Comparison of ENCODE assay signal across 19 mouse cellular contexts in the genomic region with DNA sequence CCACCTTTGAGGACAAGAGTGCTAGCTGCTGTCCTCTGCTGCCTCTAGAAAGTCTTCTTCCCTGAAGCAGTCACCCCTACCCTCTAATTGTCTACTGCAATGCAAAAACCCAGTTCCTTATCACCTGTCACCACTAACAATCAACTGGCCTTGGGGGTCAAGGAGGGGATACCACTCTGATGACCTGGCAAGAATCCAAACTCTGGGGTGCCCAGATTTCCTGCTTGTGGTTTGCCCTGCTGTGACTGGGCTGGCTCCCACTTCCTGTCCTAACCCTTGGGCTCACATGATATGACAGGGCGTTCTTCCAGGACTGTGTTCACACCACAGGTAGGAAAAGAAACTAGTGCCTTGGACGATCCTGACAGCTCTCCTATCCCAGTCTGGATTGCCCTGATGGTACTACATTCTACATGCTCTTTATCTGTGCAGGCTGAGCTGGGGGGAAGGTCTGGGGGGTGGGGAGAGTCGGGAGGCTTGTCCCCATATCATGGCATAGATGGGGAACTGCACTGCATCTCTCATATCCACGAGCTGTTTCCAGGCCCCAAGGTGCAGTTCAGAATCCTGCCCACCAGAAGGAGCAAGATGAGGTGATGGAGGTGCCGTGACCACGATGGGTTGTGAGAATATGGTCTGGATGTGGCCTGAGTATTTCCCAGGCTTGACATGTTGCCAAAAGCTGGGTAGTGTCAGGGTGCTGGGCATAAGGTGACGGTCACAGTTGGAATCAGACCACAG.
DNase-seq lines count a peak whose midpoint lies in the region; ATAC-seq and TF ChIP-seq lines count a peak whose summit lies in the region.
"Had no signal": no experiment of that assay in that cellular context is flagged by ENCODE, and none has a peak within 500 bp of the region (broad histone marks: within the 10 kb centered on the region; RNA-seq: fewer than 3 reads in every experiment).

No protein-coding gene starts in this region.

- no peak overlapping the region for H3K9ac ChIP-seq in heart, embryonic 12.5 days
- no peak overlapping the region for H3K9ac ChIP-seq in lung, embryonic 15.5 days
- H3K9ac ChIP-seq: hindbrain, embryonic 13.5 days; neural tube, embryonic 15.5 days had no signal

- WGBS in heart, embryonic 12.5 days = 73% methylated on average over 7 of the region's 7 CpGs
- 84% methylated on average over 7 of the region's 7 CpGs for WGBS in lung, embryonic 15.5 days

- H3K4me3 ChIP-seq in heart, embryonic 12.5 days = no peak overlapping the region
- H3K4me3 ChIP-seq in lung, embryonic 15.5 days = no peak overlapping the region
- no peak overlapping the region for H3K4me3 ChIP-seq in left cerebral cortex, adult 2 months
- H3K4me3 ChIP-seq: embryonic facial prominence, embryonic 10.5 days; gastrocnemius, adult 2 months; hindbrain, embryonic 13.5 days; neural tube, embryonic 15.5 days had no signal

- no peak for TF ChIP-seq CTCF in left cerebral cortex, adult 2 months (IDR thresholded peaks at IDR 0.05)

- H3K4me1 ChIP-seq in heart, embryonic 12.5 days (replicated peaks) = peaks cover 6% of the 10 kb centered on the region; the same call in 1 of the 2 replicates
- no peaks in the 10 kb centered on the region for H3K4me1 ChIP-seq in lung, embryonic 15.5 days
- H3K4me1 ChIP-seq: embryonic facial prominence, embryonic 10.5 days; hindbrain, embryonic 13.5 days; neural tube, embryonic 15.5 days had no signal

- peak; percentile 12 for DNase-seq in CD4-positive, CD25-positive, alpha-beta regulatory T cell, adult 2 months (ENCODE audit: low read depth, low spot score)
- no peak for DNase-seq in heart, postnatal 4 days
- DNase-seq in lung, postnatal 25 days (ENCODE audit: low spot score) = no peak
- no peak for DNase-seq in left cerebral cortex, adult 2 months (ENCODE audit: extremely low spot score in 1 of 2, low spot score in 2 of 2)
- DNase-seq: adrenal gland, postnatal 25 days; cerebellum, postnatal 36 days; gastrocnemius, adult 2 months; heart, adult 18-20 months; kidney, postnatal 36 days; layer of hippocampus, adult 9-11 months; lung, adult 18-20 months had no signal

- H3K27me3 ChIP-seq in heart, embryonic 12.5 days (replicated peaks) = no peaks in the 10 kb centered on the region
- no peaks in the 10 kb centered on the region for H3K27me3 ChIP-seq in lung, embryonic 15.5 days
- H3K27me3 ChIP-seq: hindbrain, embryonic 13.5 days; neural tube, embryonic 15.5 days had no signal

- ATAC-seq in CD4-positive, CD25-positive, alpha-beta regulatory T cell, adult 4 months = no peak
- peak; percentile 9; the same call in 1 of the 2 replicates for ATAC-seq in heart, embryonic 12.5 days (ENCODE audit: insufficient number of reproducible peaks, low FRiP score)
- peak; percentile 39; the same call in 1 of the 2 replicates for ATAC-seq in lung, embryonic 15.5 days (ENCODE audit: borderline replicate concordance, extremely low read depth, low FRiP score, low TSS enrichment)
- ATAC-seq in megakaryocyte, adult 5-6 weeks (ENCODE audit: poor library complexity, severe bottlenecking) = peak; percentile 43
- ATAC-seq: midbrain, embryonic 16.5 days had no signal

- no peaks in the 10 kb centered on the region for H3K36me3 ChIP-seq in heart, embryonic 12.5 days
- no peaks in the 10 kb centered on the region for H3K36me3 ChIP-seq in lung, embryonic 15.5 days
- H3K36me3 ChIP-seq: embryonic facial prominence, embryonic 10.5 days; hindbrain, embryonic 13.5 days; neural tube, embryonic 15.5 days had no signal

- H3K4me2 ChIP-seq in heart, embryonic 12.5 days = no peak overlapping the region
- no peak overlapping the region for H3K4me2 ChIP-seq in lung, embryonic 15.5 days
- H3K4me2 ChIP-seq: hindbrain, embryonic 13.5 days; neural tube, embryonic 15.5 days had no signal

- intact Hi-C loops in left cerebral cortex, adult 2 months (cut with DNase I) = no loop called here

- H3K27ac ChIP-seq in heart, embryonic 12.5 days (ENCODE audit: poor library complexity, severe bottlenecking) = no peak overlapping the region
- H3K27ac ChIP-seq in lung, embryonic 15.5 days = no peak overlapping the region
- no peak overlapping the region for H3K27ac ChIP-seq in left cerebral cortex, adult 2 months
- H3K27ac ChIP-seq: embryonic facial prominence, embryonic 10.5 days; gastrocnemius, adult 2 months; hindbrain, embryonic 13.5 days; neural tube, embryonic 15.5 days had no signal

- no peaks in the 10 kb centered on the region for H3K9me3 ChIP-seq in heart, embryonic 12.5 days (replicated peaks)
- no peaks in the 10 kb centered on the region for H3K9me3 ChIP-seq in lung, embryonic 15.5 days
- H3K9me3 ChIP-seq: embryonic facial prominence, embryonic 10.5 days; hindbrain, embryonic 13.5 days; neural tube, embryonic 15.5 days had no signal
